Mouse (Mus musculus) embryo, embryonic 11 days (tissue): Measurements from ENCODE around the gene Aaas.

Source experiments
- DNase-seq: peaks from one replicate; pipeline ENCODE4 v3.0.0-alpha.2; 2015

The Aaas gene

DNA sequence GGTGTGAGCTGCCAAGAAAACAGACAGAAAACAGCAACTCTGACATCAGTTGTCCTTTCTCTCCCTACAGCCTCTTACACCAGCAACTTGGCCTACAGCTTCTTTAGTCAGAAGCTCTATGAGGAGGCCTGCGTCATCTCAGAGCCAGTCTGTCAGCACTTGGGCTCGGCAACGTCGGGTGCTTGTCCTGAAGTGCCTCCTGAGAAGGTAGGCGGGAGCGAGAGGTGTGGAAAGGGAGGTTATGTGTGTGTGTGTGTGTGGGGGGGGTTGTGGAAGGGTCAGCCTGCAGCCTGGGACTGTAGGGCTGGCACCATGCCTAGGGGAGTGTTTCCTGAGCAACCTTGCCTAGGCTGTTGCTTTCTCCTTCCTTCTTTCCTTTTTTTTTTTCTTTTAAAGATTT is 48.0 kb downstream of the Aaas start:
- DNase-seq, result no peak

DNA sequence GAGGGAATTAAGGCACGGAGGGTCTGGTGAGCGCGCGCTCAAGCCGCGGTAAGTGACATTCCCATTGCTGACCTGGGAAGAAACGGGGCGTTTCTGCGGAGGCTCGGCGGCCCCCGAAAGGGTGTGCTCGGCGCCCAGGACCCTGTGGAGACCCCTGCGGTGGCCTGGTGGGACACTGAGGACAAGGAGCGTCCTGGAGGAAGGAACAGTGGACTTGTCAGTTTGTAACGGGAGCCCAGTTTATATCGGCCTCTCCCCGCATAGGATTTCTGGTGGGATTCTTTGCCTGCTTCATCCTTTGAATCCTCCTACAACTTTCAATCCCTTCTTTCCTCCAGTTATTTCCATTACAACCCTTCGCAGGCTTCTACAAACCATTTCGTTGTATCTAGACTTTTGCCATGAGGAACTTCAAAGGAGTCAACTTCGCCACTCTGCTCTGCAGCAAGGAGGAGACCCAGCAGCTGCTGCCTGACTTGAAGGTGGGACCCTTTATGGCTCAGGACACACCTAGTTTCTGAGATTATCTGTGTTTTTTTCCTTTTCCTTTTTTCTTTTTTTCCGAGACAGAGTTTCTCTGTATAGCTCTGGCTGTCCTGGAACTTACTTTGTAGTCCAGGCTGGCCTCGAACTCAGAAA is 54.1 kb downstream of the Aaas start:
- DNase-seq, result no peak

DNA sequence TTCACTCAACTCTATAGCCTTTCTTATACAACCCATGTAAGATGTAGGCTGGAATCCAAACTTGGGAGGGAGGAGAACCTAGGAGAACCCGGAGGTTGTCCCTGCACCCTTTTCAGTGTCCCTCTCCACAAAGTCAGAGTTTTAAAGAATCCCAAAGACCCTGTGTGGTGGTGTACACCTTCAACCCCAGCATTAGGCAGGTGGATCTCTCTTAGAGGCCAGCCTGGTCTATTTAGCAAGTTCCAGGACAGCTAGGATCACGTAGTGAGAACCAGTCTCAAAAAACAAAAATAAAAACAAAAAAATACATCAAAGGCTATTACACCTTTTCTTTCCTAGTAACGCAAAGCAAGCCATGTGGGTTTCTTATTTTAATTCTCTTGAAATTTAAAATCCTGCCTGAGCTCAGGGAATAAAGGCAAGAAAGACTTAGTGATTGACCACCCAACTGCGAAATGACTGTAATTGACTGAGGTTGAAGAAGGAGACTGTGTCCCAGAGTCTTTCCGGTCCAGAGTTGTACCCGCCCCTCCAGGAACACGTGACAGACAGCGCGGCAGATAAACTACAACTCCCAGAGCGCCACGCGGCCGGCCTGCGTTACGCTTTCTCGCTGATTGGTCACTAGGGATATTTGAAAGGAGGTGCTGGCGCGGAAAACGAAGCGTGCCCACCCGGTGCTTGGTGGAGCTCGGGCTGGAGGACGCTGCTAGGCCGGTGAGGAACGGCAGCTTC is 54.8 kb downstream of the Aaas start, which contains the start of gene Espl1:
Gene Espl1 (plus strand): TSS at position 634 of the 735 bp plus-strand sequence.
- peak; percentile 97 for DNase-seq
